Mouse (Mus musculus): ENCODE measurements around the gene Gas7. TPM values are rescaled to one million over a fixed set of nuclear protein-coding genes. Genes with fewer than 3 reads are reported as not detected.

Gas7 gene
- polyA plus RNA-seq, 1 experiment from 2014 or later, result 2.7 TPM

GRCm38 (mm10) chr11:67712976-67713375 lies 257.7 kb downstream of the Gas7 start:
- Histone ChIP-seq H3K9me3 (ENCODE audit: low read length) (no peaks in the 10 kb centered on the region), H3K36me3 (replicated peaks; ENCODE audit: insufficient read depth, low read length) (no peaks in the 10 kb centered on the region), H3K4me3 (ENCODE audit: low read depth, low read length) (no peak overlapping the region), H3K4me2 (ENCODE audit: low read depth, low read length) (no peak overlapping the region), H3K9ac (replicated peaks) (no peak overlapping the region), H3K27me3 (ENCODE audit: insufficient read depth, low read length) (no peaks in the 10 kb centered on the region), H3K27ac (ENCODE audit: low read depth) (no peak overlapping the region), H3K4me1 (ENCODE audit: insufficient read depth) (0 out of 2 replicates have a peak, but pooled peaks cover 3% of the 10 kb centered on the region)
- 71% methylated on average over 4 of the region's 4 CpGs for WGBS (ENCODE audit: insufficient replicate concordance)
- no peak for TF ChIP-seq CTCF (IDR thresholded peaks at IDR 0.05; ENCODE audit: low read depth)
- no peak for TF ChIP-seq EP300 (IDR thresholded peaks at IDR 0.05; ENCODE audit: low read depth)
- ATAC-seq, result no peak
- no peak for DNase-seq

DNA sequence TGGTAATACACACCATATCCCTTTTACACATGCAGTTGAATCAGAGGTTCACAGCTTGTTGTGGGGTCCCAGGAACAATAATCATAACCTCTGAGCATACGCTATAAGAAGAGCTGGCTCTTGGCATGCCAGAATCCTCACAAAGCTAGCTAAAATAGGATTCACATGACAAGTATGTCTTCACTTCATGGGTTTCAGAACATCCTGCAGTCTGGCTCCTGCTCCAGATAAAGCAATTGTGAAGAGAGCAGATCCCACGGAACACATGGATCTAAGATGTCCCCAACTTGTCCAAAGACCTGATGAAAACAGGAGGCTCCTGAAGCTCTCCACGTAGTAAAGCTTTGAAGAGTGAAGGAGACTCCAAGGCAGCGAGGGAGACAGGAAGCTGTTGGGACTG lies 260.1 kb downstream of the Gas7 start:
- TF ChIP-seq CTCF (IDR thresholded peaks at IDR 0.05; ENCODE audit: low read depth) (no peak), EP300 (IDR thresholded peaks at IDR 0.05; ENCODE audit: low read depth) (no peak)
- Histone ChIP-seq H3K9ac (replicated peaks) (no peak overlapping the region), H3K4me1 (ENCODE audit: insufficient read depth) (0 out of 2 replicates have a peak, but pooled peaks cover 3% of the 10 kb centered on the region), H3K27ac (ENCODE audit: low read depth) (no peak overlapping the region), H3K27me3 (ENCODE audit: insufficient read depth, low read length) (no peaks in the 10 kb centered on the region), H3K9me3 (ENCODE audit: low read length) (no peaks in the 10 kb centered on the region), H3K4me2 (ENCODE audit: low read depth, low read length) (no peak overlapping the region), H3K36me3 (replicated peaks; ENCODE audit: insufficient read depth, low read length) (no peaks in the 10 kb centered on the region), H3K4me3 (ENCODE audit: low read depth, low read length) (no peak overlapping the region)
- WGBS (ENCODE audit: insufficient replicate concordance), result 59% methylated on average over 4 of the region's 4 CpGs
- DNase-seq, result no peak
- no peak for ATAC-seq

DNA sequence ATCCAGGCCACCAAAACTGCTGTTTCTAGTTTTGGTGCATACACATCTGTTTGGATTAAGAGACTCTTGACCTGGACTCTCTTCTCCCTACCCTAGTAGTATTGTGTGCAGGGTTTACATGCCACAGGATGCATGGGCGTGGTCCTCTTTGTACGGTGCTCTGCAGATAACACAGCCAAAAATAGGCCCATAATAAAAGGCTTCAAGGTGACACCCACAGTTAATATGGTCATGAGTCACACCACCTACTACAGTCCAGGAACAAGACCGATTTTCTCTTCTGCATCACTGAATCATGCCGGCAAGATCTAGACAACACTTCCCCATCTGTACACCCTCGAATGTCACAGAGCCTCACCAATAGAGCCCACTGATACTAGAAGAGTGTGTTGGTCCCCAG lies 266.2 kb downstream of the Gas7 start:
- Histone ChIP-seq H3K9ac (replicated peaks) (no peak overlapping the region), H3K27me3 (ENCODE audit: insufficient read depth, low read length) (no peaks in the 10 kb centered on the region), H3K4me1 (ENCODE audit: insufficient read depth) (peaks cover 3% of the 10 kb centered on the region; the same call in 1 of the 2 replicates), H3K4me2 (ENCODE audit: low read depth, low read length) (no peak overlapping the region), H3K27ac (ENCODE audit: low read depth) (no peak overlapping the region), H3K4me3 (ENCODE audit: low read depth, low read length) (no peak overlapping the region), H3K9me3 (ENCODE audit: low read length) (no peaks in the 10 kb centered on the region), H3K36me3 (replicated peaks; ENCODE audit: insufficient read depth, low read length) (no peaks in the 10 kb centered on the region)
- TF ChIP-seq CTCF (IDR thresholded peaks at IDR 0.05; ENCODE audit: low read depth), result no peak
- no peak for TF ChIP-seq EP300 (IDR thresholded peaks at IDR 0.05; ENCODE audit: low read depth)
- no peak for ATAC-seq
- DNase-seq, result no peak
- WGBS (ENCODE audit: insufficient replicate concordance), result 67% methylated on average over 5 of the region's 5 CpGs

- whole genome bisulfite sequencing (ENCODE audit: insufficient replicate concordance), result 35% methylated on average over 7 of the region's 7 CpGs
- H3K27ac ChIP-seq (ENCODE audit: low read depth), result no peak overlapping the region
These were observed 267.3 kb downstream of the Gas7 start for GRCm38 (mm10) chr11:67722399-67723156.

GRCm38 (mm10) chr11:67723231-67724013 lies 268.2 kb downstream of the Gas7 start:
- H3K9ac ChIP-seq (replicated peaks), result no peak overlapping the region
- ATAC-seq (no peak), DNase-seq (no peak)
- no peaks in the 10 kb centered on the region for H3K27me3 ChIP-seq (ENCODE audit: insufficient read depth, low read length)
- no peak for TF ChIP-seq CTCF (IDR thresholded peaks at IDR 0.05; ENCODE audit: low read depth)
- no peak for TF ChIP-seq EP300 (IDR thresholded peaks at IDR 0.05; ENCODE audit: low read depth)
- H3K4me2 ChIP-seq (ENCODE audit: low read depth, low read length), result no peak overlapping the region
- H3K27ac ChIP-seq (ENCODE audit: low read depth), result no peak overlapping the region
- H3K4me1 ChIP-seq (ENCODE audit: insufficient read depth), result peaks cover 8% of the 10 kb centered on the region
- WGBS (ENCODE audit: insufficient replicate concordance), result 50% methylated on average over 8 of the region's 8 CpGs
- no peak overlapping the region for H3K4me3 ChIP-seq (ENCODE audit: low read depth, low read length)
- no peaks in the 10 kb centered on the region for H3K9me3 ChIP-seq (ENCODE audit: low read length)
- H3K36me3 ChIP-seq (replicated peaks; ENCODE audit: insufficient read depth, low read length), result no peaks in the 10 kb centered on the region

More at GRCm38 (mm10) chr11:67722399-67723156, 267.3 kb downstream of the Gas7 start:
- TF ChIP-seq CTCF (IDR thresholded peaks at IDR 0.05; ENCODE audit: low read depth), result no peak
- no peak for TF ChIP-seq EP300 (IDR thresholded peaks at IDR 0.05; ENCODE audit: low read depth)
- no peak overlapping the region for H3K4me3 ChIP-seq (ENCODE audit: low read depth, low read length)
- DNase-seq (peak; percentile 16), ATAC-seq (peak; percentile 84)
- peaks cover 8% of the 10 kb centered on the region for H3K4me1 ChIP-seq (ENCODE audit: insufficient read depth)
- H3K9ac ChIP-seq (replicated peaks), result no peak overlapping the region
- no peaks in the 10 kb centered on the region for H3K36me3 ChIP-seq (replicated peaks; ENCODE audit: insufficient read depth, low read length)
- H3K9me3 ChIP-seq (ENCODE audit: low read length), result no peaks in the 10 kb centered on the region
- H3K4me2 ChIP-seq (ENCODE audit: low read depth, low read length), result no peak overlapping the region
- H3K27me3 ChIP-seq (ENCODE audit: insufficient read depth, low read length), result no peaks in the 10 kb centered on the region

GRCm38 (mm10) chr11:67727095-67727494 lies 271.9 kb downstream of the Gas7 start:
- Histone ChIP-seq H3K27me3 (ENCODE audit: insufficient read depth, low read length) (no peaks in the 10 kb centered on the region), H3K9ac (replicated peaks) (no peak overlapping the region), H3K27ac (ENCODE audit: low read depth) (no peak overlapping the region), H3K9me3 (ENCODE audit: low read length) (no peaks in the 10 kb centered on the region), H3K4me3 (ENCODE audit: low read depth, low read length) (no peak overlapping the region), H3K4me1 (ENCODE audit: insufficient read depth) (peaks cover 7% of the 10 kb centered on the region), H3K36me3 (replicated peaks; ENCODE audit: insufficient read depth, low read length) (no peaks in the 10 kb centered on the region), H3K4me2 (ENCODE audit: low read depth, low read length) (no peak overlapping the region)
- ATAC-seq, result no peak
- 68% methylated on average over 6 of the region's 6 CpGs for WGBS (ENCODE audit: insufficient replicate concordance)
- TF ChIP-seq EP300 (IDR thresholded peaks at IDR 0.05; ENCODE audit: low read depth) (no peak), CTCF (IDR thresholded peaks at IDR 0.05; ENCODE audit: low read depth) (no peak)
- no peak for DNase-seq
